Mouse (Mus musculus) heart, postnatal 14 days (tissue): ENCODE results near the gene Fbxo39. TPM values are rescaled to one million over a fixed set of nuclear protein-coding genes. Genes with fewer than 3 reads are reported as not detected.
"Not testable (repeated sequence)": the region's sequence is repeated elsewhere in the genome, so short reads cannot be mapped to it uniquely, and the experiment has no call there.

Experiments used
- DNase-seq, 2 experiments: peaks; one replicate each; pipeline ENCODE4 v3.0.0; 2021 to 2022
- intact Hi-C: fragments of 180-260 bp; cut with DNase I; formaldehyde crosslinking; loops from one replicate; pipeline ENCODE4 v1.15.1; 2025
- total RNA-seq, 2 experiments: library from RNA; stranded (reverse); gene quantifications; 2 replicates each; pipeline ENCODE4 v1.2.3; 2021

The Fbxo39 gene
- total RNA-seq, 2 experiments from 2014 or later = not detected

DNA sequence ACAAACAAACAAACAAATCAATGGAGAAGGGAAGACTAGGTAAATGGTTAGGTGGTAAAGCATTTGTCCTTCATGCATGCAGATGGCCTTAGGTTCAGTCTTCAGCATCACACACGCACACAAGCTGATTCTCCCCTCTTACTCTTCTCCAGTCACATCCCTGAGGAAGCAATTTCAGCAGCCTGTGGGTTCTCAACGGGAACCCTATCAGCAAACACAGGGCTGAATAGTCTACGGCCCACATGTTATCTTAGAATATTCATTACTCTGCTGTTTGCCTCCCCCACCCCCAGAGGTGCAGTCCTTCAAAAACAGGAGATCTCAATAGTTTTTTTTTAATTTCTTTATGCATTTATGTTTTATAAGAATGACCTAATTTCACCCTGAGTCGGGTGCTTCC is 3.8 kb upstream of the Fbxo39 start:
- DNase-seq = no peak
- intact Hi-C loops = no loop called here

DNA sequence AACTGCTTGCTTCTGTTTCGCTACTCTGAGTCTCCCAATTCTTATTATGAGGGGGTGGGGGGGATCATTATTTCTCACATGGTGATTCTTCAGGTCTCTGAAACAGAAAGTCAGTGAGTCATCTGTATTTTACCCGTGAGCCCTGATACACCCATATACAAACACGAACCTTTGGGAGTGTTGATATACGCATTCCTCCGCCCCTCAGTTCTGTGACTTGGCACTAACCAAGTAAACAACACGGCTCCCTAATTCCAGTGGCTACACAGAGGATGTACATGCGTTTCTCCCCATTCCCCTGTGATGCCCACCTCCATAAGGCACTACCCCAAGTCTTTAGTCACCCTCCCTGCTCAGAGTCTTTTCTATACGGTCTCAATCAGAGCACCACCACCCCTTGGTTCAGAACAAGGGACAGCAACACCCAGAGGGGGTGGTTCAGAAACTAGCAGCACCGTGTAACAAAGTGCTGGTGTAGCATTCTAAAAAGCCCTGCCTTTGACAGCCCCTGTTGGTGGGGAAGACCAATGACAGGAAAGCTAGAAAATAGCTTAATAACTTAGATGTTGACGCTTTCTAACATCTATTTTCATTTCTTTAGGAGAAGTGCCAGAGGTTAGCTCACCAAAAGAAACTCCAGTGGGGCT is 2.8 kb upstream of the Fbxo39 start:
- intact Hi-C loops = no loop called here

DNA sequence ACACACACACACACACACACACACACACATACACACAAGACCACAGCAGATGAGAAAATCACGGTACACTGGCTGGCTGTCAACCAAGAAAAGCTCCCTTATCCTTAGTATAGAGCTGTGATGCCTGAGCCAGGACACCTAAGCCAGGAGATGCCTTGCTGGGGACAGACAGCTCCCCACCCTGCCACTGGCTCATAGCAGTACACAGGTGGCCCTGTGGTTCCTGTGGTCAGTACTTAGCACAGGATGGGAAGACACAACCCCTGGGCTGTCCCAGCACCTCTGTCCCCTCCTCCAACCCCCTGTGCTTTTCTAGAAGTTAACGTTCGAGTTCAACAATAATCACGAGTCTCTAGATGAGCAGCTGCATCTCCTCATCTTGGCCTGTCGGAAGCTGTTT is 3.8 kb downstream of the Fbxo39 start:
- no peak for DNase-seq
- intact Hi-C loops = no loop called here

More for the DNA sequence above, 2.8 kb upstream of the Fbxo39 start:
- no peak for DNase-seq

DNA sequence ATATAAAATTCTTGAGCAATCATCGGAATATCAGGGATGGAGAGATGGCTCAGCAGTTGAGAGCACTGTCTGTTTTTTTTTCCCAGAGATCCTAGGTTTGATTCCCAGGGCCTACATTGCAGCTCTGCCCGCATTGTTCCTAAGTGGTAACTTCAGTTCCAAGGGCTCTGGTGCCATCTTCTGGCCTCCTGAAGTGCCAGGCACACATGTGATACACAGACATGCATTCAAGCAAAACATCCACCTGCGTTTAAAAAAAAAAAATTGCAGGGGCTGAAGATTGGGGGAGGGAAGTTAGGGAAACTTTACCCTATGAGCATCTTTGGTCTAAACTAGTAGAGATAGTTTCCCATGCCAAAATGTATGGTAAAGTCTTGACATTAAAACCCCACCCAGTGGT is 10.2 kb downstream of the Fbxo39 start:
- no peak for DNase-seq
- intact Hi-C loops = loop anchor here (5.0 kb wide), 1 partner anchor 97 kb away; no protein-coding TSS in a partner anchor

- intact Hi-C loops = no loop called here
- no peak for DNase-seq
Observed at GRCm38 (mm10) chr11:72325701-72326100, 11.5 kb downstream of the Fbxo39 start.

- intact Hi-C loops = no loop called here
Observed at GRCm38 (mm10) chr11:72332951-72333667, 18.9 kb downstream of the Fbxo39 start.

GRCm38 (mm10) chr11:72334653-72335052 is 20.4 kb downstream of the Fbxo39 start:
- intact Hi-C loops = no loop called here

More at GRCm38 (mm10) chr11:72332951-72333667, 18.9 kb downstream of the Fbxo39 start:
- DNase-seq = no peak

DNA sequence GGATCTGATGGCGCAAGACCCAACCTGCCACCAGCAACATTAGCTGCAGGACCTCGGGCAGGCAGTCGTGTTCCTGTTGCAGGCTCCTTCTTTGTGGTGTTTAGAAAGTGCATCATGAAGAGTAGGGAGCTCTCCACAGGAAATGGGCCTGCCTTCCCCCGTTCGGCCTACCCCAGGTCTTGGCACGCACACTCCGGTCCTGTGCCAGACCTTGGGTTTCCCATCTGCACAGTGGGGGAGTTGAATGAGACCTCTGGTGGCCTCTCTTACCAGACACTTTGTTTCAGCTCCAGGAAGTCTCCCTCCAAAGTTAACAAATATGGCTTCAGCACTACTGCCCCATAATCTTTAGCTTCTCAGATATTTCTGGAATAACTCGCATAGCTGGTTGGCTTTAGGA is 22.5 kb downstream of the Fbxo39 start:
- intact Hi-C loops = no loop called here

More at GRCm38 (mm10) chr11:72334653-72335052, 20.4 kb downstream of the Fbxo39 start:
- no peak for DNase-seq

GRCm38 (mm10) chr11:72338437-72338871 is 24.2 kb downstream of the Fbxo39 start:
- intact Hi-C loops = no loop called here
- DNase-seq = no peak

More for the DNA sequence above, 22.5 kb downstream of the Fbxo39 start:
- DNase-seq = no peak

DNA sequence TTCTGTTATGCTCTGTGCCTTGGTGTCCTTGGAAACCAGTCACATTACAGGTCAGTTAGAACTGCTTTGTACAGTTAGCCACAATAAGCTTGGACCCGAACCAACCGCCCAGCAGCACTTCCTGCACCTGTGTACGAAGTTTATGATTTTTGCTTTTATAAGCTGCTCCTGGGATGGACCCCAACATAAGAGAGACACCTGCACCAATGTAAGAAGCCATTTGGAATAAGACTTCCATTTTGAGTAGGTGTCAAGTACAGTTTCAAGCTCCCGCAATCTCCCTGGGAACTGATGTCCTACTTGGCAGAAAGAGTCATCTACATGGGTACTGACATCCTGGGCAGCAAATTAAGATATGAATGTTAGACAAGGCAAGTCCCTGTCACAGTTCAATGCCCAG is 25.5 kb downstream of the Fbxo39 start:
- intact Hi-C loops = no loop called here
- DNase-seq = no peak

GRCm38 (mm10) chr11:72342549-72343237 is 28.4 kb downstream of the Fbxo39 start:
- intact Hi-C loops = no loop called here
- peak; percentile 49 to 66 for DNase-seq

DNA sequence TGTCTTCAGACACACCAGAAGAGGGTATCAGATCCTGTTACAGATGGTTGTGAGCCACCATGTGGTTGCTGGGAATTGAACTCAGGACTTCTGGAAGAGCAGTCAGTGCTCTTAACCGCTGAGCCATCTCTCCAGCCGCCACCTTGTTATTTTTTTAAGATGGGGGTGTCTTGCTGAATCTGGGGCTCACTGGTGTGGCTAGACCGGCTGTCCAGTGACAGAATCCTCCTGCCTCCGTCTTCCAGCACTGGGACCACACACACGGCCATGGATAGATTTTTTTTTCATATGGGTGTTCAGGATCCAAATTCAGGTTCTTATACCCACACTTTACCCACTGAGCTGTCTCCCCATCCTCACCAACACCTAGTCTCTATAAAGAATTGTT is 29.0 kb downstream of the Fbxo39 start:
- DNase-seq, intact Hi-C loops: not testable (repeated sequence)

- peak; percentile 56 to 75 for DNase-seq
- intact Hi-C loops = loop anchor here (1.0 kb wide), 1 partner anchor 84 kb away; no protein-coding TSS in a partner anchor
Observed at GRCm38 (mm10) chr11:72343904-72344303, 29.7 kb downstream of the Fbxo39 start.

- intact Hi-C loops = loop anchor here (1.0 kb wide), 1 partner anchor 84 kb away; no protein-coding TSS in a partner anchor
- DNase-seq = no peak
Observed at GRCm38 (mm10) chr11:72344486-72344885, 30.2 kb downstream of the Fbxo39 start.

DNA sequence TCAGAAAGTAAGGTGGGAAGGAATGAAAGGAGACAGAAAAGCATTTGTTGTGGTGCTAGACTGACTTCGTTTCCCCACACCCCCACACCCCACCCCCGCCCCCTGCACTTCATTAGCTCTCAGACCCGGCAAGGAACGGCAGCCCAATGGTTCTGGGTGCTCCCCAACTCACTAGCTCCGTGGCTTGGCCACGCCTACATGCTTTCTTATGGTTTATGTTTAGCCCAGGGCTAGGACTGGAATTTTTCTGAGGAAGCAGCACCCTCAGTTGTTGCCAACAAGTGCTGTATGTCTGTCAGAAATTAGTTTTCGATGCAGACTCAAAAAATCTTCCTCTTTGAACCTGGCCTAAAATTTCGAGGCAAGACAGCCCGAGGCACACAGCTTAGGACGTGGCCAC is 34.3 kb downstream of the Fbxo39 start:
- DNase-seq = no peak
- intact Hi-C loops = no loop called here

DNA sequence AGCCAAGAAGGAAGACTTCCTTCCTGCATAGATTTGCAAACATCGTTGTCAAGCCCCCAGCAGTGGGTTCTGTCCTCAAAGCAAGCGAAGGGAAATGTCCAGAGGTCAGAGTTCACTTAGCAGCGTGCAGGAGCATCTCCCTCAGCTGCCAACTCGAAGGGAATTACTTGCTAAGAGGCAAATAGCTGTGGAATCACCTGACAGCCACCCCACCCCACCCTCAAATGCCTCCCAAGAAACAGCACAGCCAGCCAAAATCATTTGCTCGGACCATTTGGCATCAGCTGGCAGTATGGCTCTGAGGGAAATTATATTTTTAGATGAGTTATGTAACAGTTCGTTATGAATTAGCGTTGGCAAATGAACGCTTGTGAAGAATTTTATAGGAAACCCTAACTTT is 34.8 kb downstream of the Fbxo39 start:
- intact Hi-C loops = no loop called here

DNA sequence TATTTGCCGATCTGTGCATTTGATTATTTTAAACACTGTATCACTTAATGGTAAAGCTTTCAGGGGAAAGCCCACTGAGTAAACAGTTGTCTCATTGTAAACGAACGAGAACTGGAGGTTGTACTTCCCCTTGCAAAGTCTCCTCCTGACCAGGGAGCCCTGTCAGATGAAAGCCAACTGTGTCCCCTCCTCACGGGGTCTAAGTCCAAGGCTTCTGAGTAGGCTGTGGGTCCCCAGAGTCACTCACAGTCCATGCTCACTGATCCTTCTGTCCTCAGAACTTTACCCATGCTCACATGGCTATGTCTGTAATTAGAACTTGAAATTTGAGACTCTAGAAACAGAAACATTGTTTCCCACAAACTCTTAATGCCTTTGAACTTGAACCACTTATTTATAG is 35.4 kb downstream of the Fbxo39 start:
- DNase-seq = no peak
- intact Hi-C loops = loop anchor here (5.0 to 10.0 kb wide), 2 partner anchors 213 to 375 kb away; no protein-coding TSS in a partner anchor

More for the DNA sequence above, 34.8 kb downstream of the Fbxo39 start:
- DNase-seq = no peak

DNA sequence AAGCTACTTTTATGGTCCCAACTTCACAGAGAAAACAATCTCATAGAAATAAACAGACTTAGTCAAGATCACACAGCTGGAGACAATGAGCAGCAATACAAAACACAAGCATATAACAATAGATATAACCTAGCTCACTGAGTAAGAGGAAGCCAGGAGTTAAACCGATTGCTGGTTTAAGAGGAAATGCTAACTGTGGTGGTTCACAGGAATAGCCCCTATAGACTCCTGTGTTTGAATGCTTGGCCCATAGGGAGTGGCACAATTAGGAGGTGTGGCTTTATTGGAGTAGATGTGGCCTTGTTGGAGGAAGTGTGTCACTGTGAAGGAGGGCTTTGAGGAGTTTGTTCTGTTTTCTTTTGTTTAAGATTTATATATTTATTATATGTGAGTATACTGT is 38.0 kb downstream of the Fbxo39 start:
- no peak for DNase-seq
- intact Hi-C loops = loop anchor here (5.0 to 10.0 kb wide), 2 partner anchors 210 to 373 kb away; no protein-coding TSS in a partner anchor

GRCm38 (mm10) chr11:72353186-72353585 is 38.9 kb downstream of the Fbxo39 start:
- no peak for DNase-seq
- intact Hi-C loops = loop anchor here (5.0 to 10.0 kb wide), 2 partner anchors 209 to 372 kb away; no protein-coding TSS in a partner anchor

GRCm38 (mm10) chr11:72354971-72355728 is 40.9 kb downstream of the Fbxo39 start:
- DNase-seq = peak; percentile 82 to 86
- intact Hi-C loops = loop anchor here (1.0 to 10.0 kb wide), 3 partner anchors 73 to 370 kb away; no protein-coding TSS in a partner anchor
